Mouse (Mus musculus) G1E (cell line): ENCODE data around the gene Wnt9a. TPM values are rescaled to one million over a fixed set of nuclear protein-coding genes. Genes with fewer than 3 reads are reported as not detected.
"Not testable (repeated sequence)": the region's sequence is repeated elsewhere in the genome, so short reads cannot be mapped to it uniquely, and the experiment has no call there.

Experiments
- ATAC-seq: 2 replicates; pipeline ENCODE4 v1.8.0; 2016; ENCODE audit warnings: mild to moderate bottlenecking; ENCODE audit not compliant: insufficient number of reproducible peaks, poor library complexity, low FRiP score, severe bottlenecking; ENCODE audit errors: extremely low read depth
- DNase-seq: peaks from one replicate; pipeline ENCODE4 v3.0.0; 2012; ENCODE audit warnings: low spot score
- H3K27me3 ChIP-seq: 2 replicates; pipeline ENCODE4 v1.6.1; 2012; ENCODE audit warnings: mild to moderate bottlenecking, low read length, inconsistent platforms; ENCODE audit not compliant: insufficient read depth
- H3K36me3 ChIP-seq: replicated peaks from 2 replicates; pipeline ENCODE3; 2012; ENCODE audit warnings: mild to moderate bottlenecking, inconsistent platforms
- H3K4me1 ChIP-seq: 2 replicates; pipeline ENCODE4 v1.6.1; 2012; ENCODE audit warnings: low read depth, low read length, inconsistent platforms, mixed read lengths; ENCODE audit not compliant: insufficient read depth
- H3K4me3 ChIP-seq: 2 replicates; pipeline ENCODE4 v1.5.1; 2012; ENCODE audit warnings: low read depth, mild to moderate bottlenecking, inconsistent platforms, low read length, moderate library complexity, mixed read lengths
- H3K9me3 ChIP-seq: replicated peaks from 2 replicates; pipeline ENCODE4 v1.6.1; 2012; ENCODE audit warnings: inconsistent platforms
- CTCF ChIP-seq: IDR thresholded peaks from 2 replicates; pipeline ENCODE4 v1.5.1; 2012; ENCODE audit warnings: low read depth, low read length, inconsistent platforms, mixed read lengths
- GATA1 ChIP-seq: IDR thresholded peaks from 2 replicates; pipeline ENCODE4 v1.6.1; 2012; ENCODE audit warnings: borderline replicate concordance, low read length, inconsistent platforms, mixed read lengths
- GATA2 ChIP-seq: IDR thresholded peaks from 2 replicates; pipeline ENCODE4 v1.6.1; 2012; ENCODE audit warnings: low read depth, low read length, inconsistent platforms, borderline replicate concordance
- POLR2AphosphoS5 ChIP-seq: IDR thresholded peaks from 2 replicates; pipeline ENCODE4 v1.6.1; 2012; ENCODE audit warnings: low read depth, low read length, inconsistent platforms; ENCODE audit not compliant: insufficient replicate concordance
- TAL1 ChIP-seq: conservative IDR thresholded peaks from 2 replicates; pipeline ENCODE4 v1.6.1; 2012; ENCODE audit warnings: low read depth, low read length, inconsistent platforms, mixed read lengths
- polyA plus RNA-seq: library from polyadenylated mRNA; stranded (reverse); fragments of >175 nt; gene quantifications from 2 replicates; pipeline ENCODE4 v1.2.3, GENCODE M21; 2012
- total RNA-seq, 2 experiments: library from RNA; stranded (forward) in 1 of 2; stranded (reverse) in 1 of 2; fragments of 200-1000 nt in 1 of 2; fragments of >200 nt in 1 of 2; fragmentation: Nextera tagmentation in 1 of 2; gene quantifications; 2 replicates each; pipeline ENCODE4 v1.2.3; 2014 to 2017

The Wnt9a gene
- total and polyA plus RNA-seq, 3 experiments = 0.05 TPM; not detected in 2

DNA sequence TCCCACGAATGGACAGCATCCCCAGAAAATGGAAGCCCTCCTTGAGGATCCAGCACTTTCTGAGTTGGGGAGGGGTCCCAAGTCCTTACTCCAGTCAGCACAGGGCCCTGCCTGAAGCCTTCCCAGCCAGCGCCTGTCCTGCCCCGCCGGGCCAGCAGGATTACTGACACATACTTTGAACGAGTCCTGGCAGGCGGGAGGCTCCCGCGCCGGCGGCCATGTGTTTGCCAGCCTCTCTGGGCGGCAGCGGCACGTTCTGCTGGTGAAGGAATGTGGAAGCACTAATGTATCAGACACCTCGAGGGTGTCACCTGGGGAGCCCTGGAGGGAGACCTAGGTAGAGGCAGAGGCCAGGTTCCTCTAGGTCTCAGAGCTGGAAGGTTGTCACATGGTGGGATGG is 22.6 kb upstream of the Wnt9a start:
- no peaks in the 10 kb centered on the region for H3K4me1 ChIP-seq
- DNase-seq (no peak), ATAC-seq (no peak)
- no peaks in the 10 kb centered on the region for H3K36me3 ChIP-seq
- no peaks in the 10 kb centered on the region for H3K9me3 ChIP-seq
- no peak overlapping the region for H3K4me3 ChIP-seq
- H3K27me3 ChIP-seq = peaks cover 74% of the 10 kb centered on the region
- TF ChIP-seq TAL1 (no peak), POLR2AphosphoS5 (no peak), GATA2 (no peak), GATA1 (no peak), CTCF (no peak)

GRCm38 (mm10) chr11:59289706-59290105 is 17.0 kb upstream of the Wnt9a start:
- H3K4me3 ChIP-seq = no peak overlapping the region
- no peaks in the 10 kb centered on the region; the same call in 1 of the 2 replicates for H3K9me3 ChIP-seq
- TF ChIP-seq GATA1 (no peak), CTCF (no peak), TAL1 (no peak), GATA2 (no peak), POLR2AphosphoS5 (no peak)
- peaks cover 69% of the 10 kb centered on the region for H3K27me3 ChIP-seq
- H3K36me3 ChIP-seq = no peaks in the 10 kb centered on the region
- ATAC-seq (no peak), DNase-seq (no peak)
- peaks cover 10% of the 10 kb centered on the region for H3K4me1 ChIP-seq

DNA sequence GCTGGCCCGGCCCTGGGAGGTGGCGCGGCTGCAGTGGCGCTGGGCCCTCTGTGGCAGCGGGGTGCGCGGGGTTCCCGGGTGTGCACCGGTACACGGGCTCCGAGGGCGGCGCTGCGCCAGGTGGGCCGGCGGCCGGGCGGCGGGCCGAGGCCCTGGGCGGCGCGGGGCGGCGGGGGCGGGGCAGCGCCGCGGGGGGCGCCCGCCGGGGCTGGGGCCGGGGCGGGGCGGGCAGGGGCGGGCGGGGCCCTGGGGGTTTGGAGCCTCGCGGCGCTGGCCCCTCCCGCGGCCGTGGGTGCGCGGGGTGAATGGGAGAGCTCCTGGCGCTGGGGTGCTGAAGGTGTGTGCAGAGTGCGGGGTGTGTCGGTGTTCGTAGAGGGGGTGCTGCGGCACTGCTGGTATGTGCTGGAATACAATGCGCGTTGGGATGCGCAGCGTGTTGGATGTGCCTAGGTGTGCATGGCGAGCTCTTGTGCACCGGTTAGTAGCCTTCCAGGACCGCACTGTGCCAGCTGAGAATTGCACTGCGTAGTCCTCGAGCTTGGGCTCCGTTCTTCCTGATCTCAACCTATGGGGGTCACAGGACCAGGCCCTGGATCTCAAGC is 15.9 kb upstream of the Wnt9a start, which contains the start of gene Wnt3a:
Wnt3a (minus strand) TSS at position 51 of the 602 bp plus-strand sequence.
- ATAC-seq = no peak

GRCm38 (mm10) chr11:59293616-59294015 is 13.1 kb upstream of the Wnt9a start:
- no peak for TF ChIP-seq GATA1
- 0 out of 2 replicates have a peak, but pooled peaks have one; percentile 51 for TF ChIP-seq CTCF
- ATAC-seq (no peak), DNase-seq (peak; percentile 72)
- Histone ChIP-seq H3K9me3 (no peaks in the 10 kb centered on the region; the same call in 1 of the 2 replicates), H3K36me3 (no peaks in the 10 kb centered on the region), H3K27me3 (peaks cover 69% of the 10 kb centered on the region), H3K4me1 (peaks cover 10% of the 10 kb centered on the region), H3K4me3 (no peak overlapping the region)

More for the DNA sequence above, 15.9 kb upstream of the Wnt9a start, which contains the start of gene Wnt3a:
- no peak for TF ChIP-seq POLR2AphosphoS5
- TF ChIP-seq TAL1 = no peak
- TF ChIP-seq GATA2 = no peak
- TF ChIP-seq GATA1 = no peak
- TF ChIP-seq CTCF = no peak
- Histone ChIP-seq H3K4me1 (peaks cover 10% of the 10 kb centered on the region), H3K36me3 (no peaks in the 10 kb centered on the region), H3K9me3 (no peaks in the 10 kb centered on the region; the same call in 1 of the 2 replicates), H3K27me3 (peaks cover 67% of the 10 kb centered on the region), H3K4me3 (no peak within 1 kb of the TSS; the same call in 1 of the 2 replicates)
- DNase-seq = no peak

- Histone ChIP-seq H3K9me3 (no peaks in the 10 kb centered on the region), H3K27me3 (peaks cover 48% of the 10 kb centered on the region), H3K36me3 (no peaks in the 10 kb centered on the region), H3K4me3 (no peak overlapping the region), H3K4me1 (peaks cover 5% of the 10 kb centered on the region; the same call in 1 of the 2 replicates)
- DNase-seq (no peak), ATAC-seq (no peak)
- no peak for TF ChIP-seq POLR2AphosphoS5
- TF ChIP-seq CTCF = no peak
- TF ChIP-seq GATA2 = no peak
These were observed 8.8 kb upstream of the Wnt9a start for GRCm38 (mm10) chr11:59297941-59298340.

DNA sequence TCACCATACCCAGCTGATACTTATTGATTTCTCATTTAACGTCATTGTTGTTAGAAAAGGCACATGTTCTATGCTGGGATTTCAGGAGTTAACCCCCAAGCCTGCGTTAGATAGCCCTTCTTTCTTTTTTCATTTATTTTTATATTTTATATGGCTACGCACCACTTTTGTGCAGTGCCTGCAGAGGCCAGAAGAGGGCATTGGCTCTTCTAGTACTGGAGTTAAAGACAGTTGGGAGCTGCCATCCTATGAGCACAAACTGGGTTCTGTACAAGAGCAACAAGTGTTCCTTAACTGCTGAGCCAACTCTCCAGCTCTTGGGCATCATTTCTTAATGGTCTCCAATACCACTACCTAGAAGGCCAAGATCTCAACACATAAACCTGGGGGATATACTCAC is 6.5 kb upstream of the Wnt9a start:
- TF ChIP-seq CTCF (no peak), TAL1 (no peak), POLR2AphosphoS5 (no peak), GATA2 (no peak), GATA1 (no peak)
- no peak for ATAC-seq
- no peak for DNase-seq
- peaks cover 59% of the 10 kb centered on the region for H3K27me3 ChIP-seq
- H3K4me3 ChIP-seq = no peak overlapping the region
- H3K4me1 ChIP-seq = no peaks in the 10 kb centered on the region
- no peaks in the 10 kb centered on the region for H3K36me3 ChIP-seq
- no peaks in the 10 kb centered on the region for H3K9me3 ChIP-seq

- H3K36me3 ChIP-seq, H3K9me3 ChIP-seq, DNase-seq, H3K4me3 ChIP-seq, H3K4me1 ChIP-seq, ATAC-seq: not testable (repeated sequence)
- peaks cover 63% of the 10 kb centered on the region for H3K27me3 ChIP-seq
These were observed 5.7 kb upstream of the Wnt9a start for GRCm38 (mm10) chr11:59301053-59301452.
